Mouse (Mus musculus): ENCODE measurements around the gene Zrsr1. TPM values are rescaled to one million over a fixed set of nuclear protein-coding genes. Genes with fewer than 3 reads are reported as not detected.

Gene Zrsr1
- total and polyA plus RNA-seq, 3 experiments = 10.4 to 15.8 TPM; not detected in 1

GRCm38 (mm10) chr11:22923606-22924005, 48.2 kb upstream of the Zrsr1 start:
- Histone ChIP-seq H3K4me1 (ENCODE audit: control insufficient read depth in 1 of 2, insufficient read depth in 2 of 2, low read length in 2 of 2) (peaks cover 4 to 13% of the 10 kb centered on the region in 2 experiments), H3K9ac (ENCODE audit: control insufficient read depth, low read depth, low read length, poor library complexity, severe bottlenecking) (no peak overlapping the region)

GRCm38 (mm10) chr11:22928586-22929169, 43.1 kb upstream of the Zrsr1 start:
- H3K27ac ChIP-seq (ENCODE audit: control insufficient read depth, low read depth, low read length) = peak overlapping the region; percentile 32
- peak; percentile 47; the same call in 1 of the 2 replicates for TF ChIP-seq ETS1 (IDR thresholded peaks at IDR 0.05; ENCODE audit: low read depth, low read length)
- no peak for TF ChIP-seq CTCF (IDR thresholded peaks at IDR 0.05 in 2 of 3, conservative IDR thresholded peaks at IDR 0.05 in 1 of 3; ENCODE audit: control insufficient read depth in 1 of 3, insufficient read depth in 1 of 3, low read depth in 2 of 3, low read length in 3 of 3, poor library complexity in 1 of 3, severe bottlenecking in 1 of 3)
- TF ChIP-seq TBP (IDR thresholded peaks at IDR 0.05; ENCODE audit: low read depth, low read length) = peak; percentile 59
- TF ChIP-seq MAX (IDR thresholded peaks at IDR 0.05; ENCODE audit: low read length) = peak; percentile 53
- peak; percentile 24; the same call in 1 of the 2 replicates for TF ChIP-seq RCOR1 (IDR thresholded peaks at IDR 0.05; ENCODE audit: low read depth, low read length)
- 0 out of 2 replicates have a peak, but pooled peaks have one; percentile 36 for TF ChIP-seq HCFC1 (IDR thresholded peaks at IDR 0.05; ENCODE audit: low read depth, low read length)
- TF ChIP-seq ZNF384 (IDR thresholded peaks at IDR 0.05; ENCODE audit: low read depth, low read length) = no peak
- TF ChIP-seq POLR2AphosphoS5 (IDR thresholded peaks at IDR 0.05; ENCODE audit: borderline replicate concordance, low read depth, low read length) = no peak
- TF ChIP-seq EP300 (IDR thresholded peaks at IDR 0.05; ENCODE audit: low read depth in 1 of 2, low read length in 2 of 2) = peak in 1 of 2 experiments; percentile 48; a peak in 2 of 4 replicates
- TF ChIP-seq MXI1 (IDR thresholded peaks at IDR 0.05; ENCODE audit: low read depth, low read length) = peak; percentile 54
- 0 out of 2 replicates have a peak, but pooled peaks have one; percentile 6 for TF ChIP-seq USF1 (IDR thresholded peaks at IDR 0.05; ENCODE audit: low read depth, low read length)
- peaks cover 28 to 54% of the 10 kb centered on the region in 2 experiments for H3K4me1 ChIP-seq (ENCODE audit: control insufficient read depth in 1 of 2, insufficient read depth in 2 of 2, low read length in 2 of 2)
- H3K79me2 ChIP-seq (ENCODE audit: control insufficient read depth, insufficient read depth, low read length, poor library complexity) = no peaks in the 10 kb centered on the region
- DNase-seq (ENCODE audit: low read depth, low spot score) = peak; percentile 81
- H3K36me3 ChIP-seq (ENCODE audit: control insufficient read depth in 1 of 2, insufficient read depth in 2 of 2, low read length in 2 of 2) = peaks cover 0 to 57% of the 10 kb centered on the region in 2 experiments; a peak in 2 of 4 replicates
- peak overlapping the region; percentile 13 to 30 for H3K4me3 ChIP-seq (ENCODE audit: control insufficient read depth in 1 of 2, insufficient read depth in 1 of 2, low read depth in 2 of 2, low read length in 2 of 2)
- H3K9ac ChIP-seq (ENCODE audit: control insufficient read depth, low read depth, low read length, poor library complexity, severe bottlenecking) = peak overlapping the region; percentile 30
- no peaks in the 10 kb centered on the region for H3K27me3 ChIP-seq (ENCODE audit: control insufficient read depth in 1 of 2, insufficient read depth in 2 of 2, low read length in 2 of 2)
- no peaks in the 10 kb centered on the region for H3K9me3 ChIP-seq (replicated peaks; ENCODE audit: insufficient read depth, low read length)

More at GRCm38 (mm10) chr11:22923606-22924005, 48.2 kb upstream of the Zrsr1 start:
- Histone ChIP-seq H3K9me3 (replicated peaks; ENCODE audit: insufficient read depth, low read length) (no peaks in the 10 kb centered on the region), H3K27me3 (ENCODE audit: control insufficient read depth in 1 of 2, insufficient read depth in 2 of 2, low read length in 2 of 2) (no peaks in the 10 kb centered on the region), H3K36me3 (ENCODE audit: control insufficient read depth in 1 of 2, insufficient read depth in 2 of 2, low read length in 2 of 2) (peaks cover 0 to 17% of the 10 kb centered on the region in 2 experiments; a peak in 2 of 4 replicates), H3K79me2 (ENCODE audit: control insufficient read depth, insufficient read depth, low read length, poor library complexity) (no peaks in the 10 kb centered on the region), H3K4me3 (ENCODE audit: control insufficient read depth in 1 of 2, insufficient read depth in 1 of 2, low read depth in 2 of 2, low read length in 2 of 2) (no peak overlapping the region), H3K27ac (ENCODE audit: control insufficient read depth, low read depth, low read length) (no peak overlapping the region)
- no peak for DNase-seq (ENCODE audit: low read depth, low spot score)
- TF ChIP-seq TBP (IDR thresholded peaks at IDR 0.05; ENCODE audit: low read depth, low read length) = no peak
- TF ChIP-seq EP300 (IDR thresholded peaks at IDR 0.05; ENCODE audit: low read depth in 1 of 2, low read length in 2 of 2) = no peak
- TF ChIP-seq MYC (IDR thresholded peaks at IDR 0.05; ENCODE audit: low read depth, low read length) = no peak
- TF ChIP-seq ELF1 (IDR thresholded peaks at IDR 0.05; ENCODE audit: low read depth, low read length) = no peak
- TF ChIP-seq NRF1 (IDR thresholded peaks at IDR 0.05; ENCODE audit: insufficient read depth, low read depth, low read length, poor library complexity, severe bottlenecking) = no peak
- TF ChIP-seq ZMIZ1 (IDR thresholded peaks at IDR 0.05; ENCODE audit: low read depth, low read length) = no peak
- TF ChIP-seq TCF12 (IDR thresholded peaks at IDR 0.05; ENCODE audit: low read depth, low read length) = no peak
- no peak for TF ChIP-seq KAT2A (conservative IDR thresholded peaks at IDR 0.05; ENCODE audit: low read depth, low read length)
- no peak for TF ChIP-seq NELFE (IDR thresholded peaks at IDR 0.05; ENCODE audit: low read depth, low read length)
- no peak for TF ChIP-seq RCOR1 (IDR thresholded peaks at IDR 0.05; ENCODE audit: low read depth, low read length)
- no peak for TF ChIP-seq ZNF384 (IDR thresholded peaks at IDR 0.05; ENCODE audit: low read depth, low read length)
- no peak for TF ChIP-seq USF2 (IDR thresholded peaks at IDR 0.05; ENCODE audit: borderline replicate concordance in 1 of 2, insufficient read depth in 1 of 2, low read depth in 1 of 2, low read length in 2 of 2)

Measured in MEL (cell line).